Mouse (Mus musculus): ENCODE results near the gene 2510009E07Rik. TPM values are rescaled to one million over a fixed set of nuclear protein-coding genes. Genes with fewer than 3 reads are reported as not detected.

Gene 2510009E07Rik
- polyA plus RNA-seq (2017; shearing (Covaris generic)): 5.4 TPM

GRCm38 (mm10) chr16:21694463-21695241 is at the start of gene 2510009E07Rik:
Gene 2510009E07Rik (minus strand): TSS chr16:21694665.

Other genes starting within 250 kb of the 2510009E07Rik start
- 10.8 TPM for gene Ehhadh, start 93.1 kb upstream of the 2510009E07Rik start, polyA plus RNA-seq (2017; shearing (Covaris generic))
- 0.34 TPM for gene Map3k13, start 99.7 kb upstream of the 2510009E07Rik start, polyA plus RNA-seq (2017; shearing (Covaris generic))

All from naive thymus-derived CD4-positive, alpha-beta T cell, adult 5 months (primary cell).